Mouse (Mus musculus): ENCODE measurements around the gene Jaml. TPM values are rescaled to one million over a fixed set of nuclear protein-coding genes. Genes with fewer than 3 reads are reported as not detected.

Gene Jaml
- polyA plus RNA-seq, 1 experiment from 2014 or later = 0.30 TPM

DNA sequence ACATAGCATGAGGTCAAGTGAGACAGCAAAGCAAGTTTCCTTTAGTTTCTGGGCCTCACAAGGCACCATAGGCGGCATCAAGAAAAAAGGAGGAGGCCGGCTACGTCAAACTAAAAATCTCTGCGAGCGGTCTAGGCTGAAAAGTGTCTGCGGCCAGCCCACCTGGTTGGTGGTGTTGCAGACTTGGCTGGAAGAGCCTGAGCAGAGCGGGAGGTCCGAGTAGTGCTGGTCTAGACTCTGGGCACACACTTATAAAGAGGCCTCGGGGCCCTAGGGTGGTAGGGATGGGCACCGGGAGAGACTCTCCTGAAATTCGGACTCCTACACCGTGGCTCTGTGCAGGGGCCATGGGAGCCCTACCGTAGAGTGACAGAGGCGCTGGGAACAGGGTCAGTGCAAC lies 36.7 kb downstream of the Jaml start:
- H3K27ac ChIP-seq (ENCODE audit: low read depth) = no peak overlapping the region
- no peak for TF ChIP-seq CTCF (IDR thresholded peaks at IDR 0.05; ENCODE audit: low read depth)

GRCm38 (mm10) chr9:45116819-45117218 lies 37.8 kb downstream of the Jaml start:
- no peaks in the 10 kb centered on the region for H3K27me3 ChIP-seq (ENCODE audit: insufficient read depth, low read length)
- H3K4me3 ChIP-seq (ENCODE audit: low read depth, low read length) = no peak overlapping the region
- no peaks in the 10 kb centered on the region for H3K9me3 ChIP-seq (ENCODE audit: low read depth, low read length)
- no peak overlapping the region for H3K27ac ChIP-seq (ENCODE audit: low read depth)
- DNase-seq = no peak
- peaks cover 7% of the 10 kb centered on the region; the same call in 1 of the 2 replicates for H3K4me1 ChIP-seq (ENCODE audit: insufficient read depth)
- no peak for TF ChIP-seq CTCF (IDR thresholded peaks at IDR 0.05; ENCODE audit: low read depth)
- no peak for ATAC-seq (ENCODE audit: insufficient read depth)
- H3K36me3 ChIP-seq (ENCODE audit: insufficient read depth) = no peaks in the 10 kb centered on the region
- H3K9ac ChIP-seq = no peak overlapping the region
- H3K4me2 ChIP-seq = no peak overlapping the region
- 50% methylated on average over 9 of the region's 9 CpGs for WGBS

More for the DNA sequence above, 36.7 kb downstream of the Jaml start:
- 3% methylated on average over 14 of the region's 14 CpGs for WGBS
- H3K9ac ChIP-seq = peak overlapping the region; percentile 42
- DNase-seq (peak; percentile 84), ATAC-seq (ENCODE audit: insufficient read depth) (peak; percentile 71)
- peak overlapping the region; percentile 32 for H3K4me3 ChIP-seq (ENCODE audit: low read depth, low read length)
- peak overlapping the region; percentile 65 for H3K4me2 ChIP-seq
- H3K9me3 ChIP-seq (ENCODE audit: low read depth, low read length) = no peaks in the 10 kb centered on the region
- H3K27me3 ChIP-seq (ENCODE audit: insufficient read depth, low read length) = no peaks in the 10 kb centered on the region
- no peaks in the 10 kb centered on the region for H3K36me3 ChIP-seq (ENCODE audit: insufficient read depth)
- peaks cover 7% of the 10 kb centered on the region; the same call in 1 of the 2 replicates for H3K4me1 ChIP-seq (ENCODE audit: insufficient read depth)

DNA sequence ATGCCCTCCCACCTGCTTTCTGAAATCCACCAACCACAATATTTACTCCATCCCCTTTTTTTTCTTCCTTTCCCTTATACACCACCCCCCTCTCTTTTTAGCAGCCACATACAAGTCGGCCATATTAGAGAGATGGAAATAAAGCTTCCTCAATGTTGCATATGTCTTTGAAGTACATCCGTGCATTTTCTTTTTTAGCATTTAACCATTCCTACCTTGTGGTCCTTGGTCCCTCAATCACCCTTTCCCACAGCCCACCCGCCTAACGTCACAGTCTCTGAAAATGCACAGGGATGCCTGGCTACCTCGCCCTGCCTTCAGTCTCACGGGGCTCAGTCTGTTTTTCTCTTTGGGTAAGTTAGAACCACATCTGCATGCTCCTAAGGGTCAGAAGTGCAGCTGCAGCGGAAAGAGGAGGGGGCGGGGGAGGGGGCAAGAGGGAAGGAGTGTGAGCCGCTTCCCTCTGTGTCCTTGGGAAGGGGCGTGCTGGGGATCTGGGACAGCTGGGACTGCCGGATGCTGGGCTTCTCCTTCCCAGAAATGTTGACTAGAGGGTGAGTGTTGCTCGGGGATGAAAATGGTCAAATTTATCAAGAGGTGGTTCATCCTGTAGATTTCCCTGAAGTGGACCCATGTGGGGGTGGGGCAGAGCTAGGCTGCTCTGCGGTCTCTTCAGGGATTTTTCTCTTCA lies 38.9 kb downstream of the Jaml start, which contains the start of gene Scn2b:
Scn2b (plus strand) TSS at position 42 of the 691 bp plus-strand sequence.
- H3K9me3 ChIP-seq (ENCODE audit: low read depth, low read length) = no peaks in the 10 kb centered on the region
- no peaks in the 10 kb centered on the region for H3K36me3 ChIP-seq (ENCODE audit: insufficient read depth)
- peak; percentile 53 for DNase-seq
- no peak for TF ChIP-seq CTCF (IDR thresholded peaks at IDR 0.05; ENCODE audit: low read depth)
- peak within 1 kb of the TSS; percentile 76 for H3K9ac ChIP-seq
- 2% methylated on average over 13 of the region's 13 CpGs for WGBS
- peak within 1 kb of the TSS; percentile 61 for H3K4me3 ChIP-seq (ENCODE audit: low read depth, low read length)
- peaks cover 7% of the 10 kb centered on the region; the same call in 1 of the 2 replicates for H3K4me1 ChIP-seq (ENCODE audit: insufficient read depth)
- H3K4me2 ChIP-seq = peak within 1 kb of the TSS; percentile 73
- H3K27ac ChIP-seq (ENCODE audit: low read depth) = peak within 1 kb of the TSS; percentile 83
- H3K27me3 ChIP-seq (ENCODE audit: insufficient read depth, low read length) = no peaks in the 10 kb centered on the region
- peak; percentile 36; the same call in 1 of the 2 replicates for ATAC-seq (ENCODE audit: insufficient read depth)

- no peak overlapping the region for H3K27ac ChIP-seq (ENCODE audit: low read depth)
- H3K36me3 ChIP-seq (ENCODE audit: insufficient read depth) = no peaks in the 10 kb centered on the region
- no peak for TF ChIP-seq CTCF (IDR thresholded peaks at IDR 0.05; ENCODE audit: low read depth)
- 24% methylated on average over 10 of the region's 10 CpGs for WGBS
- H3K9ac ChIP-seq = peak overlapping the region; percentile 76
- no peak for DNase-seq
- peak overlapping the region; percentile 73 for H3K4me2 ChIP-seq
- peaks cover 7% of the 10 kb centered on the region; the same call in 1 of the 2 replicates for H3K4me1 ChIP-seq (ENCODE audit: insufficient read depth)
- no peaks in the 10 kb centered on the region for H3K9me3 ChIP-seq (ENCODE audit: low read depth, low read length)
- no peak for ATAC-seq (ENCODE audit: insufficient read depth)
- H3K27me3 ChIP-seq (ENCODE audit: insufficient read depth, low read length) = no peaks in the 10 kb centered on the region
- H3K4me3 ChIP-seq (ENCODE audit: low read depth, low read length) = peak overlapping the region; percentile 61
These were observed 39.6 kb downstream of the Jaml start for GRCm38 (mm10) chr9:45118552-45118951.

- no peaks in the 10 kb centered on the region for H3K27me3 ChIP-seq (ENCODE audit: insufficient read depth, low read length)
- peak overlapping the region; percentile 73 for H3K4me2 ChIP-seq
- peaks cover 7% of the 10 kb centered on the region; the same call in 1 of the 2 replicates for H3K4me1 ChIP-seq (ENCODE audit: insufficient read depth)
- 91% methylated on average over 8 of the region's 8 CpGs for WGBS
- peak; percentile 21 for DNase-seq
- no peak overlapping the region for H3K9ac ChIP-seq
- no peaks in the 10 kb centered on the region for H3K36me3 ChIP-seq (ENCODE audit: insufficient read depth)
- H3K9me3 ChIP-seq (ENCODE audit: low read depth, low read length) = no peaks in the 10 kb centered on the region
- no peak for ATAC-seq (ENCODE audit: insufficient read depth)
- TF ChIP-seq CTCF (IDR thresholded peaks at IDR 0.05; ENCODE audit: low read depth) = peak; percentile 28; the same call in 1 of the 2 replicates
- H3K4me3 ChIP-seq (ENCODE audit: low read depth, low read length) = no peak overlapping the region
- H3K27ac ChIP-seq (ENCODE audit: low read depth) = no peak overlapping the region
These were observed 40.5 kb downstream of the Jaml start for GRCm38 (mm10) chr9:45119316-45119953.

DNA sequence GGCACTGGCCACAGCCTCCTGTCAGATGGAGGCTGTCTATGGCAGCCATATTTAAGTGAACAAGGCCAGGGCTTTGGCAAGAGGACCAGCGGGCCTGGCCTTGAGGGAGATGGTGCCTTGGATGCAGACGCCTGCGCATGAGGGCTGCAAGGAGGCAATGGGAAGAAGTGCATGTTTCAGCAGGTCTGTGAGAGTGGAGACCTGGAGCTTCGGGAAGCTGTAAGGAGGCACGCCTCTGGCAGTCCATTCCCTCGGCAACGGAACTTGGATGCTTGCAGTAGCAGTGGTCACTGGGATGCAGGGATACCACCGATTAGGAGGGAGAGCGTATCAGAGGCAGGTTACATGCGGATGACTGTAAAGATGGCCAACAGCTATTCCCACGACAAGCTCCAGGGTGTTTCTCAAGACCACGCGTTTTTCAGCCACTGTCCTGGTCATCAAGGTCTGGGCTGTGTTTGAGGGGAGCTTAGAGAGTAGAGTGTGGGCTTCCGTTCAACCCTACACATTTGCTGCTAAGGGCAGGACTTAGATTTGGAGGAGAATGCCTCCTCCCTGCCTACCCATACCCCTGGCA lies 41.1 kb downstream of the Jaml start:
- Histone ChIP-seq H3K9ac (no peak overlapping the region), H3K4me1 (ENCODE audit: insufficient read depth) (peaks cover 7% of the 10 kb centered on the region; the same call in 1 of the 2 replicates), H3K27me3 (ENCODE audit: insufficient read depth, low read length) (no peaks in the 10 kb centered on the region), H3K4me3 (ENCODE audit: low read depth, low read length) (no peak overlapping the region), H3K9me3 (ENCODE audit: low read depth, low read length) (no peaks in the 10 kb centered on the region), H3K36me3 (ENCODE audit: insufficient read depth) (no peaks in the 10 kb centered on the region), H3K4me2 (no peak overlapping the region), H3K27ac (ENCODE audit: low read depth) (no peak overlapping the region)
- no peak for DNase-seq
- 0 out of 2 replicates have a peak, but pooled peaks have one; percentile 0 for TF ChIP-seq CTCF (IDR thresholded peaks at IDR 0.05; ENCODE audit: low read depth)
- ATAC-seq (ENCODE audit: insufficient read depth) = no peak
- 89% methylated on average over 14 of the region's 14 CpGs for WGBS

- H3K27me3 ChIP-seq (ENCODE audit: insufficient read depth, low read length) = no peaks in the 10 kb centered on the region
- DNase-seq = no peak
- H3K4me2 ChIP-seq = no peak overlapping the region
- no peaks in the 10 kb centered on the region for H3K9me3 ChIP-seq (ENCODE audit: low read depth, low read length)
- WGBS = 84% methylated on average over 6 of the region's 6 CpGs
- no peak overlapping the region for H3K9ac ChIP-seq
- no peak for TF ChIP-seq CTCF (IDR thresholded peaks at IDR 0.05; ENCODE audit: low read depth)
- H3K36me3 ChIP-seq (ENCODE audit: insufficient read depth) = 0 out of 2 replicates have a peak, but pooled peaks cover under 1% of the 10 kb centered on the region
- no peak for ATAC-seq (ENCODE audit: insufficient read depth)
- H3K4me1 ChIP-seq (ENCODE audit: insufficient read depth) = peaks cover 7% of the 10 kb centered on the region; the same call in 1 of the 2 replicates
- H3K27ac ChIP-seq (ENCODE audit: low read depth) = no peak overlapping the region
- H3K4me3 ChIP-seq (ENCODE audit: low read depth, low read length) = no peak overlapping the region
These were observed 41.6 kb downstream of the Jaml start for GRCm38 (mm10) chr9:45120567-45120966.

All from lung, embryonic 14.5 days (tissue).